Mouse (Mus musculus): Measurements from ENCODE around the gene Eml4.

GRCm38 (mm10) chr17:83322621-83323335, 28.0 kb upstream of the Eml4 start:
- TF ChIP-seq TAL1 (IDR thresholded peaks at IDR 0.05; ENCODE audit: low read length) (no peak), GATA1 (IDR thresholded peaks at IDR 0.05; ENCODE audit: low read length) (no peak)

Data from erythroblast, embryonic 14.5 days (primary cell).